Mouse (Mus musculus) brown adipose tissue, adult 24 weeks (tissue): ENCODE measurements around the gene Foxl1. TPM values are rescaled to one million over a fixed set of nuclear protein-coding genes. Genes with fewer than 3 reads are reported as not detected.
A peak's percentile ranks its signal among the peaks of the same experiment; 100 is the strongest.

Experiments
- H3K27ac ChIP-seq: fragments of 200-500 bp; replicated peaks from 2 replicates; pipeline ENCODE4 v1.5.1; 2012; ENCODE audit warnings: low read depth, mild to moderate bottlenecking, low read length
- H3K4me1 ChIP-seq: fragments of 200-500 bp; 2 replicates; pipeline ENCODE4 v1.6.1; 2012; ENCODE audit warnings: low read length, mixed read lengths; ENCODE audit not compliant: control insufficient read depth, insufficient read depth, insufficient read length
- H3K4me3 ChIP-seq: fragments of 200-500 bp; 2 replicates; pipeline ENCODE4 v1.5.1; 2012; ENCODE audit warnings: low read depth, mild to moderate bottlenecking, low read length, moderate library complexity; ENCODE audit not compliant: insufficient read depth
- polyA plus RNA-seq: library from polyadenylated mRNA; stranded (reverse); fragments of >200 nt; gene quantifications from 2 replicates; pipeline ENCODE4 v1.2.4, GENCODE M21; 2012; ENCODE audit not compliant: missing spikeins, insufficient read depth, insufficient read length

Gene Foxl1
- polyA plus RNA-seq, 1 experiment = not detected

GRCm38 (mm10) chr8:121088281-121088680, 39.5 kb upstream of the Foxl1 start:
- Histone ChIP-seq H3K27ac (no peak overlapping the region), H3K4me1 (no peaks in the 10 kb centered on the region), H3K4me3 (no peak overlapping the region)

DNA sequence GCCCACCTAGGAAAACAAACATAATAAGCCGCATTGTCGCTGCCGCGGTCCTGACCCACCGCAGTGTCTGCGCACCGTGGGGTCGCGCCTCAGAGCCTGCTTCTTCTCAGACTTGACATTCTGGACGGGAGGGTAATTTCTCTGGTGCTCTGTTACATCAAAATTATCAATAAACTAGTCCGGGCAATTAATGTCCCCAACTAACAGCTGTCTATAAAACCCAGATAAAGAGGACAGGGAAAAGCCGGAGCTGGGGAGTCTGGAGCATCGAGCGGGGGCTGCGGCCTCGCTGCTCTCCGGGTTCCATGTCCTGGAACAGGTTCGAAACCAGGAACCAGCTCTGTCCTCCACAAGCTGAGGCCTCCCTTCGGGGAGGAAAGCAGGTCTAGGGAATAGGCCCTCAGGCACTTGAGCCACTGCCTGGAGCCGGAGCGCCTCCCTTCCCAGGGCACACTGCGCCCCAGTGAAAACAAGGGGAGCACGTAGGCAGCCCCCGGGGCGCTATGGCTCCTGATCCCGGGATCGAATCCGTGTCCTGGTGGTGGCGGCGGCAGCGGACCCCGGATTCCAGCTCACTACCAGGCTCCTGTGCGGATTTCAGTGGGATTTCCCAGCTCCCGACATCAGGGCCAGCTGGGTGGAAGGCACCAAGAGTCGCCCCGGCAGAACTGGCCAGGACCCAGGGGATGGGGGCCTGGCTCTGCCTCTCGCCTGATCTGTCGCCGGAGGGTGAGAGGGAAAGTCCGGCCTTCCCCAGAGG, 38.7 kb upstream of the Foxl1 start:
- Histone ChIP-seq H3K4me1 (no peaks in the 10 kb centered on the region), H3K27ac (no peak overlapping the region), H3K4me3 (no peak overlapping the region)

GRCm38 (mm10) chr8:121089631-121090380, 37.9 kb upstream of the Foxl1 start:
- no peaks in the 10 kb centered on the region for H3K4me1 ChIP-seq
- H3K27ac ChIP-seq = no peak overlapping the region
- H3K4me3 ChIP-seq = no peak overlapping the region

GRCm38 (mm10) chr8:121090716-121091115, 37.0 kb upstream of the Foxl1 start:
- Histone ChIP-seq H3K27ac (no peak overlapping the region), H3K4me1 (no peaks in the 10 kb centered on the region), H3K4me3 (no peak overlapping the region)

DNA sequence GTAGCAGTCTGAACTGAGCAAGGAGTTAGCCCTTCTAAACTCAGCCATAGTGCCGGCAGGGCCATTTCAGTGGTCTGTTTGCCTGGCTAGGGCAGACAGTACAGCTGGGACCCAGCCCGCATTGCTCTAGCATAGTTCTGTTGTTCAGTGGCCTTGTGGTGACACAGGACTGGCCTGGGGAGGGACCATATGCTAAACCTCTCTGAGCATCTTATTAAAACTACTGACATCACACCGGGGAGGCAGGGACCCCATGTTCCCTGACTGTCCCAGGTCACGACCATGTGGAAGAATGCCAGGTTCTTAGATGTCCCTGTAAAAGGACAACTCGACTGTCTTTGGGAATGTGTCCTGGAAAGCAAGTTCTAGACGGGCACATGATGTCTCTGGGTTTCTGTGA, 35.6 kb upstream of the Foxl1 start:
- no peaks in the 10 kb centered on the region for H3K4me1 ChIP-seq
- no peak overlapping the region for H3K27ac ChIP-seq
- H3K4me3 ChIP-seq = no peak overlapping the region

DNA sequence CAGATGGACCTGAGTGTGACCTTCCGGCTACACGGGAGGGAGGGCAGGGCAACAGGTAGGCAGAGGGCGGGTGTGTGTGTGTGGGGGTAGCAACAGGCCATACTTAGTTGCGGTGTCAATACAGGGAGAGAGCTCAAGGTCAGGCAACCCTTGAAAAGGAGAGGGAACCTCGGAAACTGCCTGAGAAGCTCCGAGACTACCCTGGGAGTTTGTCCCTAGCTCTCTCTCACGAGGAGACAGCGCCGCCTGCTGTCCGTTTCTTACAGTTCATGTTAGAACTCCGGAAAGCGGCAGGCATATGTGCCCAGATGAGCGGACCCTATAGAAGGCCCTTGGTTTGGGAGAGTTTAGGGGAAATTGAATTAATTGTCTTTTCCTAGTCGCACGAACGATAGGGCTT, 35.1 kb upstream of the Foxl1 start:
- H3K4me3 ChIP-seq = no peak overlapping the region
- no peak overlapping the region for H3K27ac ChIP-seq
- H3K4me1 ChIP-seq = no peaks in the 10 kb centered on the region

- Histone ChIP-seq H3K4me3 (no peak overlapping the region), H3K4me1 (no peaks in the 10 kb centered on the region), H3K27ac (no peak overlapping the region)
Observed at GRCm38 (mm10) chr8:121093496-121093895, 34.2 kb upstream of the Foxl1 start.

- Histone ChIP-seq H3K4me1 (no peaks in the 10 kb centered on the region), H3K27ac (no peak overlapping the region), H3K4me3 (no peak overlapping the region)
Observed at GRCm38 (mm10) chr8:121104049-121104818, 23.5 kb upstream of the Foxl1 start.

DNA sequence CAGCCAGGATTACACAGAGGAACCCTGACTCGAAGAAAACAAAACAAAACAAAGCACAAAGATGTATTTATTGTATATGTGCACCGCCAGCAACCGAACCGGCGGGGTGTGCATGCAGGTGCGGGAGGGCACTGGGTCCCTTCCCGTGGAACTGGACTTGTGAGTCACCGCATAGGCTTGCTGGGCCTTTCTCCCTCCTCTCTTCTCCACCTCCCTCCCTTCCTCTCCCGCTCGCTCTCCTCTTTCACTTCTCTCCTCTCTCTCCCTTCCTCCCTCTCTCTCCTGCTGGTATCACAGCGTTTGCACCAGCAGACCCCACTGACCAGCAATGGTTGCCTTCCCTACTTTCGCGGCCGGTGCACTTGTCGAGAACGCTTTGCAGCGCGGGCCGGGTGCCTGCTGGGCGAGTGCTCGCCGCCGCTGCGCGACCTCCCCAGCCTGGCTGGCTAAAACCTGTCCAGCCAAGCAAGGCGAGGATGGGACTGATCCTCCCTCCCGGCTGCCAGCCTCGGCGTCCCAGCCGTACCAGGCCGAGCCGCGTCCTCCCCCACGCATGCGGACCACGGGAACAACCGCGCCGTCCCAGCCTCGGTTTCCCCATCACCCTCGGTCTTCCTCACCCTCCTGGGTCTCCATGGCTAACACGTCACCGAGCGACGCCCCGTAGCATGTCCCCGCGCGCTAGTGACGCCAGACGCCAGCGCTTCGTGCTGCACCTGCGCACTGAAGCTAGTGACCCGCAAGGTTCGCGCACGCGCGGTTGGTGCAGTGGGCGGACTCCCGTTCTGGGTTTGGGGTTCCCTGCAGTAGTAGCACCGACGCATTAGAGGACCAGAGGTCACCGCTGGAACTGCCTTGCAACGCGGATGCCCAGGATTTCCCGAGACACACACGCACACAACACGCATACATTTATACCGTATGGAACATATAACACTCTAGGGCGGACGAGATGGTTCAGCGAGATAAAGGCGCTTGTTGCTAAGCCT, 19.8 kb upstream of the Foxl1 start, which contains the start of gene Mthfsd:
Mthfsd (minus strand) TSS at position 725 of the 989 bp plus-strand sequence.
- peak within 1 kb of the TSS; percentile 92 for H3K4me3 ChIP-seq
- no peaks in the 10 kb centered on the region for H3K4me1 ChIP-seq
- peak within 1 kb of the TSS; percentile 54 for H3K27ac ChIP-seq

- no peaks in the 10 kb centered on the region for H3K4me1 ChIP-seq
- H3K27ac ChIP-seq = peak overlapping the region; percentile 33; the same call in 1 of the 2 replicates
- H3K4me3 ChIP-seq = peak overlapping the region; percentile 92
Observed at GRCm38 (mm10) chr8:121108657-121109056, 19.1 kb upstream of the Foxl1 start.

- H3K27ac ChIP-seq = no peak overlapping the region
- H3K4me3 ChIP-seq = no peak overlapping the region
Observed at GRCm38 (mm10) chr8:121111145-121111907, 16.4 kb upstream of the Foxl1 start.

DNA sequence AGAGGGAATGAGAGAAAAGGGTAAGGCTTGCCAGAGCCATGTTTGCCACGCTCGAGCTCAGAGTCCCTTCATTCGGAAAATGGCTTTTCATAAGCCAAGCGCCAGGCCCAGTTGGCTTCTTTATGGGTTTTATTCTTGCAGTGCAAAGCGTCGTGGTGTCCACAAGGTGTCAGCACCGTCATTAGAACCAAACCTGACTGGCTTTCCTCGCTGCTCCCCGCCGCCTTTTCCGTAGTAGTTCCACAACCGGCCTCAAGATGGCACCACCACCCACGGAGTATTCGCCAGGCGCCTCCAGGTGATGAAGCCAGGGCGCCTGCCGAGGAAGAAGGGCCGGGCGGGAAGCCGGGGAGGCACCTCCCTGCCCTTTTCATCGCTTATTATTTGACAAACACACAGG, 14.5 kb upstream of the Foxl1 start:
- Histone ChIP-seq H3K27ac (no peak overlapping the region), H3K4me3 (no peak overlapping the region), H3K4me1 (no peaks in the 10 kb centered on the region)

More at GRCm38 (mm10) chr8:121111145-121111907, 16.4 kb upstream of the Foxl1 start:
- H3K4me1 ChIP-seq = no peaks in the 10 kb centered on the region

DNA sequence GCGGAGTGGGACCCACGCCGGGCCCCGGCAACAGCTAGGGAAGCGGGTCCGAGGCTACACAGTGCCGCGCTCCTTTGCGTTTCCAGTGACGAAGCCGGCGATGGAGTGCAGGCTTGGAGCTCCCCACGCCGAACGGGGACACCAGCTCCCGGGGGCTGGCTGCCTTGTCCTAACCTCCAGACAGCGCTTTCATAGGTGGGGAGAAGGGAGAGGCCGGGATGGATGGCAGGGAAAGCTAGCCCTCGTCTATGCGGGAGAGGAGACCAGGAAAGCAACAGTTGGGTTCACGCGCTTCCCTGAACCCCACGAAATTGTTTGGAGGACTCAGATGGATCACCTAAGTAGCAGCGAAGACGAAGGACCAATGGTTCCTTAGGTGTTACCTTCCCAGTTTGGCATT, 12.6 kb upstream of the Foxl1 start:
- no peak overlapping the region for H3K4me3 ChIP-seq
- no peak overlapping the region for H3K27ac ChIP-seq
- H3K4me1 ChIP-seq = no peaks in the 10 kb centered on the region

- Histone ChIP-seq H3K27ac (no peak within 1 kb of the TSS), H3K4me3 (peak within 1 kb of the TSS; percentile 75), H3K4me1 (no peaks in the 10 kb centered on the region)
Observed at GRCm38 (mm10) chr8:121115948-121116347, 11.8 kb upstream of the Foxl1 start, which contains the start of gene Foxc2. TSS of gene Foxc2 (plus strand) at chr8:121116171.
